Comparison of ENCODE assay signal across 15 mouse cellular contexts in genomic region chr5:4986181-4986580, GRCm38 (mm10).
"Had no signal": no experiment of that assay in that cellular context is flagged by ENCODE, and none has a peak within 500 bp of the region (broad histone marks: within the 10 kb centered on the region; RNA-seq: fewer than 3 reads in every experiment).

No protein-coding gene starts in this region.

- H3K36me3 ChIP-seq: neural tube, embryonic 15.5 days; stomach, embryonic 15.5 days had no signal

- H3K27ac ChIP-seq: neural tube, embryonic 15.5 days; stomach, embryonic 15.5 days; stomach, postnatal 0 days had no signal

- H3K4me1 ChIP-seq: neural tube, embryonic 15.5 days; stomach, embryonic 15.5 days had no signal

- H3K4me2 ChIP-seq: neural tube, embryonic 15.5 days; stomach, embryonic 15.5 days had no signal

- H3K9me3 ChIP-seq: neural tube, embryonic 15.5 days; stomach, embryonic 15.5 days had no signal

- DNase-seq: retina, postnatal 1 day; right cerebral cortex, adult 18-20 months; right cerebral cortex, postnatal 14 days; right cerebral cortex, postnatal 25 days; right cerebral cortex, postnatal 4 days; spleen, adult 18-20 months; thymus, adult 18-20 months; thymus, adult 2 months; thymus, postnatal 14 days; thymus, postnatal 25 days; thymus, postnatal 36 days; thymus, postnatal 4 days had no signal

- H3K9ac ChIP-seq: neural tube, embryonic 15.5 days; stomach, embryonic 15.5 days had no signal

- H3K4me3 ChIP-seq: neural tube, embryonic 15.5 days; stomach, embryonic 15.5 days had no signal

- H3K27me3 ChIP-seq: neural tube, embryonic 15.5 days; stomach, embryonic 15.5 days had no signal
